Mouse (Mus musculus) CH12.LX (cell line): ENCODE results near the gene Ttll11. TPM values are rescaled to one million over a fixed set of nuclear protein-coding genes. Genes with fewer than 3 reads are reported as not detected.

Source experiments
- DNase-seq: peaks from one replicate; pipeline ENCODE4 v3.0.0-alpha.2; 2013; ENCODE audit errors: extremely low read depth
- H3K27ac ChIP-seq: 2 replicates; pipeline ENCODE4 v1.5.1; 2012; ENCODE audit warnings: low read depth, mild to moderate bottlenecking, control low read depth, moderate library complexity; ENCODE audit not compliant: insufficient read depth
- H3K27me3 ChIP-seq: replicated peaks from 2 replicates; pipeline ENCODE3; 2012; ENCODE audit warnings: inconsistent platforms
- H3K36me3 ChIP-seq, 2 experiments: replicated peaks in 1 of 2; 2 replicates each; pipeline versions ENCODE3 to v1.6.1; 2012; ENCODE audit warnings: inconsistent platforms in 1 of 2, low read length in 1 of 2, mild to moderate bottlenecking in 1 of 2, mixed read lengths in 1 of 2, moderate library complexity in 1 of 2; ENCODE audit not compliant: control insufficient read depth in 1 of 2, insufficient read depth in 1 of 2
- H3K4me1 ChIP-seq, 2 experiments: 2 replicates each; pipeline ENCODE4 v1.6.1; 2012; ENCODE audit warnings: inconsistent platforms in 1 of 2, moderate library complexity in 1 of 2; ENCODE audit not compliant: insufficient read depth in 2 of 2, control insufficient read depth in 1 of 2
- H3K4me2 ChIP-seq: 2 replicates; pipeline ENCODE4 v1.6.1; 2012; ENCODE audit warnings: low read depth, mild to moderate bottlenecking, control low read depth; ENCODE audit not compliant: poor library complexity, insufficient read depth, severe bottlenecking
- H3K4me3 ChIP-seq, 3 experiments: fragments of 150-350 bp in 1 of 3; sonication (generic) in 1 of 3; replicated peaks in 1 of 3; 2 replicates each; pipeline versions ENCODE3 to v1.5.1; 2011 to 2012; ENCODE audit warnings: low read depth in 2 of 3, low read length in 2 of 3, mild to moderate bottlenecking in 2 of 3, moderate library complexity in 2 of 3, control low read depth in 1 of 3, improper control_type of control experiment in 1 of 3, inconsistent platforms in 1 of 3, mixed read lengths in 1 of 3; ENCODE audit not compliant: poor library complexity in 1 of 3
- H3K79me2 ChIP-seq: replicated peaks from 2 replicates; pipeline ENCODE4 v1.6.1; 2012; ENCODE audit warnings: mild to moderate bottlenecking, moderate library complexity; ENCODE audit not compliant: control insufficient read depth, poor library complexity, insufficient read depth, severe bottlenecking; ENCODE audit errors: extremely low read depth
- H3K9ac ChIP-seq: 2 replicates; pipeline ENCODE4 v1.6.1; 2012; ENCODE audit warnings: low read depth, mild to moderate bottlenecking, control low read depth, moderate library complexity; ENCODE audit not compliant: insufficient read depth
- H3K9me3 ChIP-seq: replicated peaks from 2 replicates; pipeline ENCODE3; 2012; ENCODE audit warnings: low read length, inconsistent platforms, mixed read lengths
- E2F4 ChIP-seq: IDR thresholded peaks from 2 replicates; pipeline ENCODE4 v1.6.1; 2011; ENCODE audit warnings: low read depth, low read length, improper control_type of control experiment; ENCODE audit not compliant: insufficient replicate concordance
- ELF1 ChIP-seq: IDR thresholded peaks from 2 replicates; pipeline ENCODE4 v1.6.1; 2014; ENCODE audit warnings: low read depth, mild to moderate bottlenecking, inconsistent platforms, low read length, improper control_type of control experiment
- EP300 ChIP-seq: IDR thresholded peaks from 2 replicates; pipeline ENCODE4 v1.6.1; 2011; ENCODE audit warnings: low read length, improper control_type of control experiment
- ETS1 ChIP-seq: conservative IDR thresholded peaks from 2 replicates; pipeline ENCODE4 v1.6.1; 2012; ENCODE audit warnings: low read depth, mild to moderate bottlenecking, inconsistent platforms, low read length, improper control_type of control experiment, moderate library complexity
- IRF4 ChIP-seq: IDR thresholded peaks from 2 replicates; pipeline ENCODE4 v1.6.1; 2014; ENCODE audit warnings: low read depth, mild to moderate bottlenecking, inconsistent platforms, low read length, improper control_type of control experiment
- JUN ChIP-seq: IDR thresholded peaks from 2 replicates; pipeline ENCODE4 v1.6.1; 2011; ENCODE audit warnings: low read depth, mild to moderate bottlenecking, low read length, improper control_type of control experiment, moderate library complexity; ENCODE audit not compliant: insufficient read depth
- MAFK ChIP-seq: IDR thresholded peaks from 2 replicates; pipeline ENCODE4 v1.6.1; 2011; ENCODE audit warnings: low read length, improper control_type of control experiment; ENCODE audit not compliant: insufficient replicate concordance
- MAZ ChIP-seq: IDR thresholded peaks from 2 replicates; pipeline ENCODE4 v1.6.1; 2012; ENCODE audit warnings: low read depth, mild to moderate bottlenecking, inconsistent platforms, low read length, improper control_type of control experiment, moderate library complexity
- MXI1 ChIP-seq: IDR thresholded peaks from 2 replicates; pipeline ENCODE4 v1.6.1; 2011; ENCODE audit warnings: mild to moderate bottlenecking, low read depth, low read length, improper control_type of control experiment
- NRF1 ChIP-seq: IDR thresholded peaks from 2 replicates; pipeline ENCODE4 v1.6.1; 2014; ENCODE audit warnings: low read depth, mild to moderate bottlenecking, inconsistent platforms, low read length, improper control_type of control experiment, moderate library complexity
- PAX5 ChIP-seq: IDR thresholded peaks from 2 replicates; pipeline ENCODE4 v1.6.1; 2012; ENCODE audit warnings: low read length, inconsistent platforms, mixed read lengths
- POLR2AphosphoS2 ChIP-seq: IDR thresholded peaks from 2 replicates; pipeline ENCODE4 v1.6.1; 2011; ENCODE audit warnings: low read depth, low read length, improper control_type of control experiment
- RAD21 ChIP-seq: IDR thresholded peaks from 2 replicates; pipeline ENCODE4 v1.6.1; 2011; ENCODE audit warnings: low read depth, mild to moderate bottlenecking, low read length, improper control_type of control experiment, moderate library complexity
- SIN3A ChIP-seq: IDR thresholded peaks from 2 replicates; pipeline ENCODE4 v1.6.1; 2012; ENCODE audit warnings: low read length, improper control_type of control experiment, inconsistent platforms
- SMC3 ChIP-seq: IDR thresholded peaks from 2 replicates; pipeline ENCODE4 v1.6.1; 2011; ENCODE audit warnings: low read depth, low read length, improper control_type of control experiment
- TBP ChIP-seq: conservative IDR thresholded peaks from 2 replicates; pipeline ENCODE4 v1.6.1; 2011; ENCODE audit warnings: low read depth, low read length, improper control_type of control experiment
- USF1 ChIP-seq: IDR thresholded peaks from 2 replicates; pipeline ENCODE4 v1.6.1; 2014; ENCODE audit warnings: low read depth, mild to moderate bottlenecking, inconsistent platforms, low read length, improper control_type of control experiment
- USF2 ChIP-seq: conservative IDR thresholded peaks from 2 replicates; pipeline ENCODE4 v1.6.1; 2011; ENCODE audit warnings: low read depth, low read length, improper control_type of control experiment
- ZC3H11A ChIP-seq: IDR thresholded peaks from 2 replicates; pipeline ENCODE4 v1.6.1; 2012; ENCODE audit warnings: low read depth, mild to moderate bottlenecking, inconsistent platforms, low read length, improper control_type of control experiment
- ZKSCAN1 ChIP-seq: IDR thresholded peaks from 2 replicates; pipeline ENCODE4 v1.6.1; 2012; ENCODE audit warnings: low read depth, inconsistent platforms, low read length, improper control_type of control experiment, borderline replicate concordance
- ZNF384 ChIP-seq: IDR thresholded peaks from 2 replicates; pipeline ENCODE4 v1.6.1; 2012; ENCODE audit warnings: low read depth, low read length, improper control_type of control experiment, inconsistent platforms
- dilution Hi-C: fragments of 300-500 bp; cut with MboI; formaldehyde crosslinking; loops from 2 replicates; pipeline ENCODE4 v1.14.3; 2020; ENCODE audit warnings: low sequenced_read_pairs; ENCODE audit not compliant: extremely low pct_unique_long_range_greater_than_20kb, extremely low pct_ligation_motif_present
- in situ Hi-C: fragments of 300-500 bp; cut with MboI; formaldehyde crosslinking; loops from 3 replicates; pipeline ENCODE4 v1.14.3; 2019; ENCODE audit warnings: low sequenced_read_pairs, low pct_ligation_motif_present, low pct_unique_long_range_greater_than_20kb, mixed read lengths
- polyA plus RNA-seq: library from polyadenylated mRNA; unstranded; fragments of >175 nt; gene quantifications from 2 replicates; pipeline ENCODE4 v1.2.1, GENCODE M21; 2012; ENCODE audit warnings: low read depth; ENCODE audit not compliant: insufficient read length
- total RNA-seq, 2 experiments: library from RNA; depleted of rRNA; stranded (reverse); fragments of 300-350 nt in 1 of 2; fragments of >200 nt in 1 of 2; gene quantifications; 2 replicates each; pipeline ENCODE4 v1.2.3; 2012 to 2014

Gene Ttll11
- total and polyA plus RNA-seq, 3 experiments, result 0.04 to 0.31 (median 0.11) TPM

DNA sequence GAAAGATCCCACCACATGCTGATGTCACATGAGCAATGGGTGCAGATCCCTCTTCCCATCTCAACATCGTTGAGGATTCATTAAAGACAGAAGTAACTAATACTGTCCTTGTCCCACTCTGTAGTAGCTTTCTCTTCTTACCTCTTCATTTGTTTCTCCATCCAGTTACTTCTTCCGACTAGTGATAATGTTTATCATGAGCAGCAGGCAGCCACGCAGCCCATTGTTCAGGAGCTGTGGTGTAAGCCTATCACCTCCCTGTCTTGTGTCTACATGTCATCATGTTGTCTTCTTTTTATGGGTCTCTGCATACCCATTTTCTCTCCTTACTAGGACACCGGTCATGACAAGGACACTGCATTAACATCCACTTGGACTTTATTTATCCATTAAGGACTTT is 150.6 kb downstream of the Ttll11 start:
- no peak for DNase-seq
- dilution Hi-C loops (no loop called here), in situ Hi-C loops (no loop called here)
- Histone ChIP-seq H3K4me2 (no peak overlapping the region), H3K36me3 (no peaks in the 10 kb centered on the region), H3K9me3 (peaks cover 6% of the 10 kb centered on the region), H3K9ac (no peak overlapping the region), H3K27ac (no peak overlapping the region), H3K79me2 (no peaks in the 10 kb centered on the region), H3K4me3 (no peak overlapping the region), H3K4me1 (peaks cover 15 to 37% of the 10 kb centered on the region in 2 experiments), H3K27me3 (no peaks in the 10 kb centered on the region)
- no peak for TF ChIP-seq POLR2AphosphoS2
- no peak for TF ChIP-seq MAFK
- no peak for TF ChIP-seq EP300
- no peak for TF ChIP-seq ZKSCAN1
- no peak for TF ChIP-seq USF1
- TF ChIP-seq SMC3, result no peak
- TF ChIP-seq USF2, result no peak
- no peak for TF ChIP-seq IRF4
- no peak for TF ChIP-seq TBP
- TF ChIP-seq E2F4, result no peak
- no peak for TF ChIP-seq ETS1
- no peak for TF ChIP-seq RAD21
- TF ChIP-seq SIN3A, result no peak
- no peak for TF ChIP-seq MAZ
- TF ChIP-seq NRF1, result no peak
- no peak for TF ChIP-seq MXI1
- TF ChIP-seq JUN, result no peak

DNA sequence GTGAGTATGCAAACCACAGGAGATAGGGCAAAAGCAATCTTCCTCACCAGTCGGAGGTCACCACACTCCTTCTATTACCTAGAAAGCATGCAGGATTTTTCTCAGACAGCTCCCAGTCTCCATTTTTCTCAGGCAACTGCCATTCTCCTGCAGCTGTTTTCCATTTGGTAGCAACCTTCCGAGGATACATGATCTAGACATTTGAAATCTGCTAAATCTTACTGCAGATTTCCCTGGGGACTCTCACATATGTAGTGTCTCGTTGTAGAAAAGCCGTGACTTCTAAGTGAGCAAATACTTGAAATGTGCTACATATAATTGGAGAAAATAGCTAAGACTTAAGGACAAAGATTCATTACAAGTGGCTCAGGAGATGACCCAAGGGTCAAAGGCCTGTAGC is 151.8 kb downstream of the Ttll11 start:
- peaks cover 15 to 35% of the 10 kb centered on the region in 2 experiments for H3K4me1 ChIP-seq
- no peak for TF ChIP-seq ZC3H11A
- no peak for TF ChIP-seq PAX5
- TF ChIP-seq ZNF384, result no peak
- TF ChIP-seq ELF1, result no peak
- TF ChIP-seq SMC3, result no peak
- TF ChIP-seq, all 38 proteins: peak for 0
- no peak overlapping the region for H3K9ac ChIP-seq
- no peak overlapping the region for H3K4me2 ChIP-seq
- dilution Hi-C loops, result no loop called here
- H3K27ac ChIP-seq, result no peak overlapping the region
- H3K9me3 ChIP-seq, result peaks cover 6% of the 10 kb centered on the region
- DNase-seq, result no peak
- H3K4me3 ChIP-seq, result no peak overlapping the region
- no peaks in the 10 kb centered on the region for H3K27me3 ChIP-seq
- in situ Hi-C loops, result no loop called here
- no peaks in the 10 kb centered on the region for H3K79me2 ChIP-seq
- H3K36me3 ChIP-seq, result no peaks in the 10 kb centered on the region
